Mouse (Mus musculus): ENCODE results near the gene Sult2b1.

GRCm38 (mm10) chr7:45702316-45702715 lies 82.2 kb downstream of the Sult2b1 start:
- TF ChIP-seq POLR2A (IDR thresholded peaks at IDR 0.05; ENCODE audit: low read depth, low read length) (no peak), EP300 (IDR thresholded peaks at IDR 0.05; ENCODE audit: low read length) (no peak), CTCF (conservative IDR thresholded peaks at IDR 0.05 in 1 of 2, IDR thresholded peaks at IDR 0.05 in 1 of 2; ENCODE audit: low read depth in 2 of 2, low read length in 2 of 2) (no peak), UBTF (IDR thresholded peaks at IDR 0.05; ENCODE audit: low read depth, low read length) (no peak), USF1 (IDR thresholded peaks at IDR 0.05; ENCODE audit: low read depth, low read length) (no peak), ZC3H11A (IDR thresholded peaks at IDR 0.05; ENCODE audit: low read depth, low read length) (no peak), ZNF384 (IDR thresholded peaks at IDR 0.05; ENCODE audit: low read depth, low read length) (no peak), IRF4 (IDR thresholded peaks at IDR 0.05; ENCODE audit: low read depth, low read length) (no peak), RAD21 (IDR thresholded peaks at IDR 0.05; ENCODE audit: low read depth, low read length) (no peak)

Measured in CH12.LX (cell line).